Mouse (Mus musculus) liver, embryonic 15.5 days (tissue): ENCODE results near the gene Gm43552. TPM values are rescaled to one million over a fixed set of nuclear protein-coding genes. Genes with fewer than 3 reads are reported as not detected.

Experiments used
- ATAC-seq: fragments of 200-750 bp; cut with Nextera tagmentation; 2 replicates; pipeline ENCODE4 v1.8.0; 2017; ENCODE audit warnings: moderate number of reproducible peaks, mild to moderate bottlenecking, moderate library complexity; ENCODE audit not compliant: insufficient read depth
- H3K27ac ChIP-seq: fragments of 300-500 bp; sonication (generic); replicated peaks from 2 replicates; pipeline ENCODE4 v1.5.1; 2015; ENCODE audit warnings: mild to moderate bottlenecking, inconsistent platforms
- H3K27me3 ChIP-seq: fragments of 300-500 bp; sonication (generic); 2 replicates; pipeline ENCODE4 v1.6.1; 2015; ENCODE audit warnings: mild to moderate bottlenecking, inconsistent platforms
- H3K36me3 ChIP-seq: fragments of 300-500 bp; sonication (generic); replicated peaks from 2 replicates; pipeline ENCODE4 v1.6.1; 2015; ENCODE audit warnings: moderate library complexity, mild to moderate bottlenecking, inconsistent platforms
- H3K4me1 ChIP-seq: fragments of 300-500 bp; sonication (generic); replicated peaks from 2 replicates; pipeline ENCODE4 v1.6.1; 2015; ENCODE audit warnings: inconsistent platforms
- H3K4me2 ChIP-seq: fragments of 300-500 bp; sonication (generic); 2 replicates; pipeline ENCODE4 v1.6.1; 2015; ENCODE audit warnings: moderate library complexity, mild to moderate bottlenecking, inconsistent platforms
- H3K4me3 ChIP-seq: fragments of 300-500 bp; sonication (generic); replicated peaks from 2 replicates; pipeline ENCODE4 v1.5.1; 2015; ENCODE audit warnings: mild to moderate bottlenecking, inconsistent platforms
- H3K9ac ChIP-seq: fragments of 300-500 bp; sonication (generic); 2 replicates; pipeline ENCODE4 v1.6.1; 2015; ENCODE audit warnings: moderate library complexity, mild to moderate bottlenecking, inconsistent platforms
- H3K9me3 ChIP-seq: fragments of 300-500 bp; sonication (generic); replicated peaks from 2 replicates; pipeline ENCODE4 v1.6.1; 2016; ENCODE audit warnings: inconsistent platforms
- WGBS: fragments of 180-500 bp; shearing (Covaris S2); methylation state at CpG from one replicate; pipeline ENCODE4 v1.1.7; 2015; ENCODE audit warnings: mixed read lengths; ENCODE audit not compliant: insufficient replicate concordance; 5-methylcytosine and 5-hydroxymethylcytosine counted together
- polyA plus RNA-seq: library from polyadenylated mRNA; unstranded; fragments of >200 nt; fragmentation: Nextera tagmentation; extraction: Ambion mirVana; gene quantifications from 2 replicates; pipeline ENCODE4 v1.2.1, GENCODE M21; 2015

Gene Gm43552
- polyA plus RNA-seq, 1 experiment from 2014 or later = not detected

- under 1% methylated on average over 51 of the region's 51 CpGs for WGBS
These were observed 56.6 kb downstream of the Gm43552 start, which contains the start of gene Ugdh for GRCm38 (mm10) chr5:65435806-65436561. Ugdh (minus strand) TSS chr5:65435949.

GRCm38 (mm10) chr5:65435363-65435805 lies 57.2 kb downstream of the Gm43552 start:
- H3K9me3 ChIP-seq = no peaks in the 10 kb centered on the region
- WGBS = 0% methylated on average over 42 of the region's 47 CpGs
- H3K4me1 ChIP-seq = peaks cover 24% of the 10 kb centered on the region
- H3K9ac ChIP-seq = peak overlapping the region; percentile 66
- H3K27ac ChIP-seq = peak overlapping the region; percentile 60
- no peak for ATAC-seq
- peak overlapping the region; percentile 95 for H3K4me2 ChIP-seq
- H3K27me3 ChIP-seq = peaks cover 4% of the 10 kb centered on the region; the same call in 1 of the 2 replicates
- no peaks in the 10 kb centered on the region for H3K36me3 ChIP-seq
- H3K4me3 ChIP-seq = peak overlapping the region; percentile 74

More at GRCm38 (mm10) chr5:65435806-65436561, 56.6 kb downstream of the Gm43552 start, which contains the start of gene Ugdh:
- Histone ChIP-seq H3K27ac (peak within 1 kb of the TSS; percentile 78), H3K4me2 (peak within 1 kb of the TSS; percentile 95), H3K27me3 (peaks cover 4% of the 10 kb centered on the region; the same call in 1 of the 2 replicates), H3K9me3 (no peaks in the 10 kb centered on the region), H3K4me3 (peak within 1 kb of the TSS; percentile 74), H3K36me3 (no peaks in the 10 kb centered on the region), H3K4me1 (peaks cover 24% of the 10 kb centered on the region), H3K9ac (peak within 1 kb of the TSS; percentile 66)
- peak; percentile 97 for ATAC-seq

GRCm38 (mm10) chr5:65434471-65435362 lies 57.9 kb downstream of the Gm43552 start:
- WGBS = 19% methylated on average over 15 of the region's 15 CpGs
- H3K9me3 ChIP-seq = no peaks in the 10 kb centered on the region
- peaks cover 4% of the 10 kb centered on the region; the same call in 1 of the 2 replicates for H3K27me3 ChIP-seq
- H3K4me1 ChIP-seq = peaks cover 24% of the 10 kb centered on the region
- no peaks in the 10 kb centered on the region for H3K36me3 ChIP-seq
- H3K27ac ChIP-seq = 0 out of 2 replicates have a peak overlapping the region, but pooled peaks have one; percentile 60
- peak overlapping the region; percentile 66 for H3K9ac ChIP-seq
- ATAC-seq = no peak
- H3K4me2 ChIP-seq = peak overlapping the region; percentile 95
- peak overlapping the region; percentile 74 for H3K4me3 ChIP-seq

- 0 out of 2 replicates have a peak, but pooled peaks cover 3% of the 10 kb centered on the region for H3K4me1 ChIP-seq
- no peaks in the 10 kb centered on the region; the same call in 1 of the 2 replicates for H3K36me3 ChIP-seq
- no peak for ATAC-seq
- no peaks in the 10 kb centered on the region for H3K9me3 ChIP-seq
- no peak overlapping the region for H3K27ac ChIP-seq
- H3K27me3 ChIP-seq = no peaks in the 10 kb centered on the region
- H3K4me2 ChIP-seq = no peak overlapping the region
- WGBS = 71% methylated on average over 5 of the region's 5 CpGs
- no peak overlapping the region for H3K9ac ChIP-seq
- no peak overlapping the region for H3K4me3 ChIP-seq
These were observed 63.2 kb downstream of the Gm43552 start for GRCm38 (mm10) chr5:65429441-65429840.

- H3K4me1 ChIP-seq = peaks cover 4% of the 10 kb centered on the region
- H3K4me3 ChIP-seq = no peak overlapping the region
- 42% methylated on average over 4 of the region's 4 CpGs for WGBS
- H3K27ac ChIP-seq = no peak overlapping the region
- no peak for ATAC-seq
- H3K9ac ChIP-seq = no peak overlapping the region
- no peaks in the 10 kb centered on the region for H3K9me3 ChIP-seq
- H3K4me2 ChIP-seq = no peak overlapping the region
- no peaks in the 10 kb centered on the region for H3K27me3 ChIP-seq
- H3K36me3 ChIP-seq = peaks cover 5% of the 10 kb centered on the region
These were observed 64.3 kb downstream of the Gm43552 start for GRCm38 (mm10) chr5:65428321-65428720.

GRCm38 (mm10) chr5:65425251-65425650 lies 67.4 kb downstream of the Gm43552 start:
- no peak overlapping the region for H3K4me2 ChIP-seq
- no peak overlapping the region for H3K9ac ChIP-seq
- no peak for ATAC-seq
- H3K27ac ChIP-seq = no peak overlapping the region
- no peaks in the 10 kb centered on the region for H3K9me3 ChIP-seq
- no peaks in the 10 kb centered on the region for H3K27me3 ChIP-seq
- peaks cover 15% of the 10 kb centered on the region for H3K36me3 ChIP-seq
- WGBS = 66% methylated on average over 5 of the region's 5 CpGs
- no peak overlapping the region for H3K4me3 ChIP-seq
- H3K4me1 ChIP-seq = peaks cover 13% of the 10 kb centered on the region

- whole genome bisulfite sequencing = 47% methylated on average over 6 of the region's 6 CpGs
- Histone ChIP-seq H3K9me3 (no peaks in the 10 kb centered on the region), H3K4me3 (no peak overlapping the region), H3K27me3 (no peaks in the 10 kb centered on the region), H3K4me1 (peaks cover 19% of the 10 kb centered on the region), H3K4me2 (no peak overlapping the region), H3K27ac (no peak overlapping the region), H3K9ac (no peak overlapping the region), H3K36me3 (peaks cover 15% of the 10 kb centered on the region)
- no peak for ATAC-seq
These were observed 68.4 kb downstream of the Gm43552 start for GRCm38 (mm10) chr5:65424215-65424614.

GRCm38 (mm10) chr5:65422803-65423202 lies 69.8 kb downstream of the Gm43552 start:
- no peak overlapping the region for H3K4me3 ChIP-seq
- ATAC-seq = no peak
- H3K9ac ChIP-seq = no peak overlapping the region
- 81% methylated on average over 8 of the region's 8 CpGs for WGBS
- peaks cover 23% of the 10 kb centered on the region for H3K4me1 ChIP-seq
- H3K9me3 ChIP-seq = no peaks in the 10 kb centered on the region
- no peaks in the 10 kb centered on the region for H3K27me3 ChIP-seq
- no peak overlapping the region for H3K4me2 ChIP-seq
- peaks cover 15% of the 10 kb centered on the region for H3K36me3 ChIP-seq
- no peak overlapping the region for H3K27ac ChIP-seq

- H3K36me3 ChIP-seq = peaks cover 15% of the 10 kb centered on the region
- no peaks in the 10 kb centered on the region for H3K27me3 ChIP-seq
- H3K4me3 ChIP-seq = no peak overlapping the region
These were observed 71.8 kb downstream of the Gm43552 start for GRCm38 (mm10) chr5:65420822-65421221.

GRCm38 (mm10) chr5:65419136-65419535 lies 73.5 kb downstream of the Gm43552 start:
- Histone ChIP-seq H3K36me3 (peaks cover 15% of the 10 kb centered on the region), H3K4me1 (peaks cover 43% of the 10 kb centered on the region), H3K4me3 (no peak overlapping the region), H3K9me3 (no peaks in the 10 kb centered on the region), H3K9ac (no peak overlapping the region), H3K27ac (no peak overlapping the region), H3K27me3 (no peaks in the 10 kb centered on the region), H3K4me2 (peak overlapping the region; percentile 19; the same call in 1 of the 2 replicates)
- WGBS = 80% methylated on average over 10 of the region's 10 CpGs
- no peak for ATAC-seq

More at GRCm38 (mm10) chr5:65420822-65421221, 71.8 kb downstream of the Gm43552 start:
- WGBS = 25% methylated on average over 6 of the region's 6 CpGs
- no peak overlapping the region for H3K4me2 ChIP-seq
- ATAC-seq = peak; percentile 51; the same call in 1 of the 2 replicates
- no peak overlapping the region for H3K9ac ChIP-seq
- no peaks in the 10 kb centered on the region for H3K9me3 ChIP-seq
- no peak overlapping the region for H3K27ac ChIP-seq
- H3K4me1 ChIP-seq = peaks cover 31% of the 10 kb centered on the region
